Mouse (Mus musculus): ENCODE data around the gene Arhgdia.

GRCm38 (mm10) chr11:120622805-120623204, 41.4 kb upstream of the Arhgdia start:
- TF ChIP-seq ZC3H11A (IDR thresholded peaks at IDR 0.05; ENCODE audit: borderline replicate concordance, low read depth, low read length) (no peak), ZNF384 (IDR thresholded peaks at IDR 0.05; ENCODE audit: low read depth, low read length) (no peak)

Data from ES-E14 (cell line).